Mouse (Mus musculus): ENCODE data around the gene Smg7. TPM values are rescaled to one million over a fixed set of nuclear protein-coding genes. Genes with fewer than 3 reads are reported as not detected.
"Not testable (repeated sequence)": the region's sequence is repeated elsewhere in the genome, so short reads cannot be mapped to it uniquely, and the experiment has no call there.

Gene Smg7
- polyA plus RNA-seq, 1 experiment: not detected

DNA sequence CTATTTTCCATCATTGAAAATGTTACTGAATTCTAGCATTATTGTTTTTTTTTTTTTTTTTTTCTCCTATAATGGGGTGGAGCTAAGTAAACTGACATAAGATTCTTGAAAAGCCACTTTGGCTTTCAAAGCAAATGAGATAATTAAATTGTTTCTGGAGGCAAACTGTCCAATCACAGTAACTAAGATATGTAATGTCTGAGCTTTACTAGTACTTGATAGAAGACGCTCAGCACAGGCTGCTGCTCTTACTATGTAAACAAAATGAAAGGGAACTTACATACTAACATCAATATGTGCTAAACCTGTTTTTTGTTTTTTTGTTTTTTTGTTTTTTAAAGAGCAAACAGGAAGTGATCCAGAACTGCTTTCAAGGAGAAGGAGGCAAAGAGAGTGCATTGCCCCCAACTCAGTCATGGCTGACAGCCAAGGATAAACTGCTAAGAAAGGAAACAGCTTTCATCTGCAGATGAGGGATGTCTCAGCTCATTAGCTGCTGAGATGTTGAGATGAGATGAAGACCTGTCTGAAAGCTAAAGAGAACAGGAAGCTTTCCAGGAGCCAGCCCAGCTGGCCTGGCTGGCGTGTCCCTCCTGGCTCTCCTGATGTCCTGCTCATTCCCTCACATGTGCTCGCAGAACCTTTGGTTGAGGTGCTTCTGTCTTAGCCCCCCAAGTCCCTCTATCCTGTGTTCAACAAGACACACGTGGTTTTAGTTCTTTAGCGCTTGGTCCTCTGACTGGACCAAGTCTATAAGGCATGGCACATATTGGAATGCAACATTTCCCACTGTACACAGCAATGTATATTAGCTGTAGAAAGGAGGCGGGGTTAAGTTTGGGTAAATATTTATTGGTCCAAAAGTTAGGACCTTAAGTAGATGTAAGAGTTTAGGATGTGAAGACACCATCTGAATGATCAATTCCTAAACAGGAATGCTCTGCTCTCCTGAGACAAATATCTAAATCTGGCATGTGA lies 11.3 kb upstream of the Smg7 start:
- 84% methylated on average over 6 of the region's 6 CpGs for WGBS
- TF ChIP-seq CTCF (IDR thresholded peaks at IDR 0.05; ENCODE audit: insufficient read depth, low read depth, low read length) (no peak), POLR2A (IDR thresholded peaks at IDR 0.05; ENCODE audit: insufficient read depth, low read depth, low read length) (no peak)
- Histone ChIP-seq H3K4me1 (ENCODE audit: control insufficient read depth, insufficient read depth, low read length) (no peaks in the 10 kb centered on the region), H3K4me3 (ENCODE audit: insufficient read depth, low read depth, low read length) (no peak overlapping the region), H3K27ac (ENCODE audit: insufficient read depth, low read depth, low read length) (no peak overlapping the region)

DNA sequence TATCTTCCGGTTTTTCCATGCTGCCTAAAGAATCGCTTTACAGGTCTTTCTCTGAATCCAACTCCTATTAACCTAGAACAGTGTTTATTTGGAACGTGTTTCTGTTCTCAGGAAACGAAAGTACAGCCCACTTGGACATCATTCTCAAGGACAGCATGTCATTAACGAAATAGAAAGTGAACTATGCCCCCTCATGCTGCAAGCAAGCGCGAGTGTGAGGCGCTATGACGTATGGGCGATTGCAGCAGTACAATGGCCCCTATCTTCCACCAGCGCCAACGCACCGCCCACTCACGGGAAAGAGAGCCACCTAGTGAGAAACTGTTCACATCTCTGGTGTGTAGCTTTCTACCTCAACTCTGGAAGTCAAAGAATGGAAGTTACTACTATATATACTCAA lies 2.0 kb upstream of the Smg7 start:
- Histone ChIP-seq H3K4me3 (ENCODE audit: insufficient read depth, low read depth, low read length) (peak overlapping the region; percentile 28; the same call in 1 of the 2 replicates), H3K4me1 (ENCODE audit: control insufficient read depth, insufficient read depth, low read length) (no peaks in the 10 kb centered on the region), H3K27ac (ENCODE audit: insufficient read depth, low read depth, low read length) (peak overlapping the region; percentile 31; the same call in 1 of the 2 replicates)
- under 1% methylated on average over 14 of the region's 14 CpGs for WGBS
- TF ChIP-seq CTCF (IDR thresholded peaks at IDR 0.05; ENCODE audit: insufficient read depth, low read depth, low read length) (peak; percentile 27; the same call in 1 of the 2 replicates), POLR2A (IDR thresholded peaks at IDR 0.05; ENCODE audit: insufficient read depth, low read depth, low read length) (no peak)

DNA sequence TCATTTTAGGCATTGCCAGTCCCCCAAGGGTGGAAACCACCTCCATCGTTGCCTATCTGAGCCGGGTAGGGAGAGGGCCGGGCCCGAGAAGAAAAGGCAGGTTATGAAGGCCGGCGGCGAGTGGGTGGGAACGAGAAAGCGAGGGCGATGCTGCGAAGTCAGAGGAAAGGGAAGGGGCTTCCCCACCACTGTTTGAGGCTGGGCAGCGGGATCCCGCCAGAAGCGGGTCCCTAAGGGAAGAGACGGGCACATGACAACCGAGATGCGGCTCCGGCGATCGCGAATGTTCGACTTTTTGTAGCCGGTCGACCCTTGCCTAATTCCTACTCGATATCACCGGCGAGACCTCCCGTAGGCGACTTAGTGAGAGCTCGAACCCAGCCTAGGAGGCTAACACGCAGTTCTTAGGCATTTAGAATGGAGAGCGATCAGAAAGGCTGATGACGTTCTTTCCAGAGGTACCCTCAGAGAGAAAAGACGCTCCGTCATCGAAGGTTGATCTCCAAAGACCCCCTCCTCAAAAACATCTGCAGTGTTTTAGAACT lies 1.2 kb upstream of the Smg7 start:
- TF ChIP-seq POLR2A (IDR thresholded peaks at IDR 0.05; ENCODE audit: insufficient read depth, low read depth, low read length) (no peak), CTCF (IDR thresholded peaks at IDR 0.05; ENCODE audit: insufficient read depth, low read depth, low read length) (no peak)
- WGBS: under 1% methylated on average over 36 of the region's 36 CpGs
- Histone ChIP-seq H3K4me3 (ENCODE audit: insufficient read depth, low read depth, low read length) (peak overlapping the region; percentile 100), H3K4me1 (ENCODE audit: control insufficient read depth, insufficient read depth, low read length) (no peaks in the 10 kb centered on the region), H3K27ac (ENCODE audit: insufficient read depth, low read depth, low read length) (peak overlapping the region; percentile 94)

DNA sequence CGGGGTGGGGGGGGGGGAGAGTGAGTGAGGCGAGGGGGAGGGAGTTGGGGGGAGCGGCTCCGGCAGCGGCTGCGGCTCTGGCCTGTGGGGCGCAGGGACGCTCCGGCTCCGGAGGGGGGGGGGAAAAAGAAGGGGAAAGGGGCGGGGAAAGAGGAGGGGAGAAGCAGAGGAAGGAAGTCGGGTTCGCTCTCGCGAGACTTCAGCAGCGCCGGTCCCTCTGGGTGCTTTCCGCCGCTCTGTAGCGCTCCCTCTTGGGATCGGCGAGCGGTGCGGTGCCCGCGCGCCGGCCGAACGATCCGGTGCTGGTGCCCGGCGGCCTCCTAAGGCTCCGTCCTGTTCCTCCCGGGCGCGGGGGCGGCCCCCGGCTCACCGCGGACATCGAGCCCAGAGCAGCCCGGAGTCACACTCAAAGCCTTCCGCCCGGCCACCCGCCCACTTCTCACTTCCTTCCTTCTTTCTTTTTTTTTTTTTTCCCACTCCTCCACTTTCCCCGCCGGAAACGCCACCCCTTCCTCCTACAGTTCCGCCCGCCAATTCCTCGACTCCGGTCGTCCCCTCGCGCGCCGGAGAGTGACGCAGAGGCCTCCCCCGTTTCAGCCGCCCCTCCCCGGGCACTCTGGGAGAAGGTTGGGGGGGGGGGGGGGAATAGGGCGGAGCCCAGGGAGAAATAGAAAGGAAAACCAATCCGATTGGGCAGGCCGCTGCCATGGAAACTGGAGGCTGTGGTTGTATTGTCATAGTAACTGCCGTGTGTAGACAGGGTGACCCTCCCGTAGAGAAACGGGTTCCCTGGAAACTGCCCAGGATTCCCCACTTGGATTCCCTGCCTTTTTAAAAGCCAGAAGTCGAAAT lies 445 bp upstream of the Smg7 start:
- WGBS: under 1% methylated on average over 60 of the region's 69 CpGs
- Histone ChIP-seq H3K4me1 (ENCODE audit: control insufficient read depth, insufficient read depth, low read length) (no peaks in the 10 kb centered on the region), H3K27ac (ENCODE audit: insufficient read depth, low read depth, low read length) (peak overlapping the region; percentile 100), H3K4me3 (ENCODE audit: insufficient read depth, low read depth, low read length) (peak overlapping the region; percentile 100)
- TF ChIP-seq CTCF (IDR thresholded peaks at IDR 0.05; ENCODE audit: insufficient read depth, low read depth, low read length) (no peak), POLR2A (IDR thresholded peaks at IDR 0.05; ENCODE audit: insufficient read depth, low read depth, low read length) (no peak; the same call in none of the 2 replicates)

DNA sequence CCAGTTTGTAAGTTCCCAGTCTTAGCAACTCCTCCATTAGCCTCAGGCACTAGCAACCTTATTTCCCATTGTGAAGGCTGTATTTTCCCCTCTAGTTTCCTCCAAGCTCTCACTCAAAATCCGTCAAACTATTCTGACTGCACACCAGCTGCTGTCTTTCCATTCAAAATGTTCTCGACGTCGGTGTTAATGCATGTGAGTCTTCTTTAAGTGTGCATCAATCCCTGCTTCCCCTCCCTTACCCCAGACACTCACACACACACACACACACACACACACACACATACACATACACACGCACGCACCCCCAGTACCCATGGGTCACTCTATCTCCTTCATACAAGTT lies 1.1 kb downstream of the Smg7 start:
- H3K27ac ChIP-seq (ENCODE audit: insufficient read depth, low read depth, low read length): no peak overlapping the region
- no peaks in the 10 kb centered on the region for H3K4me1 ChIP-seq (ENCODE audit: control insufficient read depth, insufficient read depth, low read length)
- H3K4me3 ChIP-seq (ENCODE audit: insufficient read depth, low read depth, low read length): peak overlapping the region; percentile 98
- WGBS: under 1% methylated on average over 6 of the region's 6 CpGs
- no peak for TF ChIP-seq POLR2A (IDR thresholded peaks at IDR 0.05; ENCODE audit: insufficient read depth, low read depth, low read length)

DNA sequence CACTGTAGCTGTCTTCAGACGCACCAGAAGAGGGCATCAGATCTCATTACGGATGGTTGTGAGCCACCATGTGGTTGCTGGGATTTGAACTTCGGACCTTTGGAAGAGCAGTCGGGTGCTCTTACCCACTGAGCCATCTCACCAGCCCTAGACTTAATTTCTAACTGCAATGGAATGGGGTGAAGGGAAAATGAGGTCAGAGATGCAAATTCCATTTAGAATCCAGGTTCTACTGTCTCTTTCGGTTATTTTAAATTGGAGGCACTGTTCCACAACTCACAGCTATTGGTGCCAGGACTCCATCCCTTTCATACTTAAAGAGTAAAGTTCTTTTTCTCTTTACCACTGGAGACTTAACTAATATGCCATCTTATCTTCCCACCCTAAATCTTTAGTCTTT lies 14.4 kb downstream of the Smg7 start:
- H3K27ac ChIP-seq (ENCODE audit: insufficient read depth, low read depth, low read length); H3K4me3 ChIP-seq (ENCODE audit: insufficient read depth, low read depth, low read length); H3K4me1 ChIP-seq (ENCODE audit: control insufficient read depth, insufficient read depth, low read length): not testable (repeated sequence)
- 97% methylated on average over 4 of the region's 5 CpGs for WGBS

DNA sequence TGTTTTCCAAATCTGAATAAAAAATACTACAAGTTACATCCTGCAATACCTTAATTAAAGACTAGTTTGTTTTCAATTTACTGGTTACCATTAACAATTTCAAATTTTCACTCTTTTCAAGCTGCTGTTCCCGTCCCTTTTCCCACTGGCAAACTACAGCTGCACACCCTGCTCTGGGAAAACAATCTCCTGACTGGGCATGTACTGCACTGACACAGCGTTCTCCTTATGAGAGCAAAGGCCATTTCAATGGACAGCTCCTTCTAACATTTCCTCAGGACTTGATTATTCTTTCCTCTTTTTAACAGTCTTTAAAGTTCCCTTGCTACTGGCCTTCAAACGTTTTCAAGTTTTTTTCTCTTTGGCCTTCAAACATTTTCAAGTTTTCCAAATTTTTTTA lies 31.4 kb downstream of the Smg7 start:
- no peak overlapping the region for H3K4me3 ChIP-seq (ENCODE audit: insufficient read depth, low read depth, low read length)
- no peak overlapping the region for H3K27ac ChIP-seq (ENCODE audit: insufficient read depth, low read depth, low read length)
- peaks cover 3% of the 10 kb centered on the region; the same call in 1 of the 2 replicates for H3K4me1 ChIP-seq (ENCODE audit: control insufficient read depth, insufficient read depth, low read length)
- 69% methylated on average over 3 of the region's 3 CpGs for WGBS
- TF ChIP-seq POLR2A (IDR thresholded peaks at IDR 0.05; ENCODE audit: insufficient read depth, low read depth, low read length): no peak
- no peak for TF ChIP-seq CTCF (IDR thresholded peaks at IDR 0.05; ENCODE audit: insufficient read depth, low read depth, low read length)

DNA sequence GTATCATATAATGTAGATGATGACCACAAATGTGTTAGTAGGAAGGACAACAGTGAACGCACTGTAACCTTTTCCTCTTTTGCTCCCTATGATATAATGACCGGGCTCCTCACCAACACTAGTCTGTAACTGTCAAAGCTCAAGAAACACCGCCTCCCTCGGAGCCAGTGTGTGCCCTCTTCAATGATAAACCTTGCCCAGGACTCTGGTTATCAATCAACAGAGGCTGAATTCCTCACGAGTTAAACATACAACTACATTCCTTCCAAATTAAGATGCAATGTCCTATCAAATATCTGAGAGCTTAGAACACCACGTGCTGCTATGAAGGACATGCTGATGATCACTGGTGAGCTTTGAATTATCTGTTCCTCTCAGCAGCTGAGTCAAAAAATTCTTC lies 32.5 kb downstream of the Smg7 start:
- WGBS: 94% methylated on average over 6 of the region's 6 CpGs
- no peak for TF ChIP-seq POLR2A (IDR thresholded peaks at IDR 0.05; ENCODE audit: insufficient read depth, low read depth, low read length)
- TF ChIP-seq CTCF (IDR thresholded peaks at IDR 0.05; ENCODE audit: insufficient read depth, low read depth, low read length): no peak
- Histone ChIP-seq H3K4me1 (ENCODE audit: control insufficient read depth, insufficient read depth, low read length) (peaks cover 3% of the 10 kb centered on the region; the same call in 1 of the 2 replicates), H3K27ac (ENCODE audit: insufficient read depth, low read depth, low read length) (no peak overlapping the region), H3K4me3 (ENCODE audit: insufficient read depth, low read depth, low read length) (no peak overlapping the region)

DNA sequence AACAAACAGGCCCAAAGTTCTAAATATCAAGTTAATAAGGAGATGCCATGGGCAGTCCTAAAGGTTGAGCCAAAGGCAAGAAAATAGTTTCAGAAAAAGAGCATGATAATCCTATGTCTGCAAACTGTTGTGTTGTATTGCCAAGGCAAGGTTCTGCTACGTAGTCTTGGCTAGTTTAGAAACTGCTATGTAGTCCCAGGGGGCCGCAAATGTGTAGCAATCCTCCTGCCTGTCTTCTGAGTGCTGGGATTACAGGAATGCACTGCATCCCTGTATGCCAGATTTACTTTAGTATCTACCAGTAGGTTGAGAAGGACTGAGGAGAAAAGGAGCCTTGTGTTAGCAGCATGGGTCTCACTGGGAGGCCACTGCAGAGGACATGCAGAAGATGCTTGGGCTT lies 55.6 kb downstream of the Smg7 start:
- Histone ChIP-seq H3K27ac (ENCODE audit: insufficient read depth, low read depth, low read length) (no peak overlapping the region), H3K4me1 (ENCODE audit: control insufficient read depth, insufficient read depth, low read length) (no peaks in the 10 kb centered on the region), H3K4me3 (ENCODE audit: insufficient read depth, low read depth, low read length) (no peak overlapping the region)
- 97% methylated on average over 2 of the region's 2 CpGs for WGBS
- TF ChIP-seq POLR2A (IDR thresholded peaks at IDR 0.05; ENCODE audit: insufficient read depth, low read depth, low read length) (no peak), CTCF (IDR thresholded peaks at IDR 0.05; ENCODE audit: insufficient read depth, low read depth, low read length) (no peak)

Measured in olfactory bulb, adult 2 months (tissue).